Mouse (Mus musculus) CH12.LX (cell line): ENCODE measurements around the gene Cpt1a. TPM values are rescaled to one million over a fixed set of nuclear protein-coding genes. Genes with fewer than 3 reads are reported as not detected.

Experiments
- DNase-seq: peaks from one replicate; pipeline ENCODE4 v3.0.0-alpha.2; 2013; ENCODE audit errors: extremely low read depth
- H3K27ac ChIP-seq: 2 replicates; pipeline ENCODE4 v1.5.1; 2012; ENCODE audit warnings: low read depth, mild to moderate bottlenecking, control low read depth, moderate library complexity; ENCODE audit not compliant: insufficient read depth
- H3K27me3 ChIP-seq: replicated peaks from 2 replicates; pipeline ENCODE3; 2012; ENCODE audit warnings: inconsistent platforms
- H3K36me3 ChIP-seq, 2 experiments: replicated peaks in 1 of 2; 2 replicates each; pipeline versions ENCODE3 to v1.6.1; 2012; ENCODE audit warnings: inconsistent platforms in 1 of 2, low read length in 1 of 2, mild to moderate bottlenecking in 1 of 2, mixed read lengths in 1 of 2, moderate library complexity in 1 of 2; ENCODE audit not compliant: control insufficient read depth in 1 of 2, insufficient read depth in 1 of 2
- H3K4me1 ChIP-seq, 2 experiments: 2 replicates each; pipeline ENCODE4 v1.6.1; 2012; ENCODE audit warnings: inconsistent platforms in 1 of 2, moderate library complexity in 1 of 2; ENCODE audit not compliant: insufficient read depth in 2 of 2, control insufficient read depth in 1 of 2
- H3K4me2 ChIP-seq: 2 replicates; pipeline ENCODE4 v1.6.1; 2012; ENCODE audit warnings: low read depth, mild to moderate bottlenecking, control low read depth; ENCODE audit not compliant: poor library complexity, insufficient read depth, severe bottlenecking
- H3K4me3 ChIP-seq, 3 experiments: fragments of 150-350 bp in 1 of 3; sonication (generic) in 1 of 3; replicated peaks in 1 of 3; 2 replicates each; pipeline versions ENCODE3 to v1.5.1; 2011 to 2012; ENCODE audit warnings: low read depth in 2 of 3, low read length in 2 of 3, mild to moderate bottlenecking in 2 of 3, moderate library complexity in 2 of 3, control low read depth in 1 of 3, improper control_type of control experiment in 1 of 3, inconsistent platforms in 1 of 3, mixed read lengths in 1 of 3; ENCODE audit not compliant: poor library complexity in 1 of 3
- H3K79me2 ChIP-seq: replicated peaks from 2 replicates; pipeline ENCODE4 v1.6.1; 2012; ENCODE audit warnings: mild to moderate bottlenecking, moderate library complexity; ENCODE audit not compliant: control insufficient read depth, poor library complexity, insufficient read depth, severe bottlenecking; ENCODE audit errors: extremely low read depth
- H3K9ac ChIP-seq: 2 replicates; pipeline ENCODE4 v1.6.1; 2012; ENCODE audit warnings: low read depth, mild to moderate bottlenecking, control low read depth, moderate library complexity; ENCODE audit not compliant: insufficient read depth
- H3K9me3 ChIP-seq: replicated peaks from 2 replicates; pipeline ENCODE3; 2012; ENCODE audit warnings: low read length, inconsistent platforms, mixed read lengths
- BHLHE40 ChIP-seq: IDR thresholded peaks from 2 replicates; pipeline ENCODE4 v1.6.1; 2011; ENCODE audit warnings: mild to moderate bottlenecking, low read depth, low read length, improper control_type of control experiment
- CHD1 ChIP-seq: IDR thresholded peaks from 2 replicates; pipeline ENCODE4 v1.6.1; 2012; ENCODE audit warnings: low read depth, low read length, improper control_type of control experiment, inconsistent platforms
- CTCF ChIP-seq, 2 experiments: IDR thresholded peaks in 1 of 2; conservative IDR thresholded peaks in 1 of 2; 2 replicates each; pipeline ENCODE4 v1.5.1; 2011 to 2012; ENCODE audit warnings: low read depth in 2 of 2, low read length in 2 of 2, improper control_type of control experiment in 1 of 2, inconsistent platforms in 1 of 2, mild to moderate bottlenecking in 1 of 2, moderate library complexity in 1 of 2
- EP300 ChIP-seq: IDR thresholded peaks from 2 replicates; pipeline ENCODE4 v1.6.1; 2011; ENCODE audit warnings: low read length, improper control_type of control experiment
- ETS1 ChIP-seq: conservative IDR thresholded peaks from 2 replicates; pipeline ENCODE4 v1.6.1; 2012; ENCODE audit warnings: low read depth, mild to moderate bottlenecking, inconsistent platforms, low read length, improper control_type of control experiment, moderate library complexity
- GABPA ChIP-seq: IDR thresholded peaks from 2 replicates; pipeline ENCODE4 v1.6.1; 2012; ENCODE audit warnings: low read depth, low read length, improper control_type of control experiment, inconsistent platforms; ENCODE audit not compliant: insufficient replicate concordance
- JUN ChIP-seq: IDR thresholded peaks from 2 replicates; pipeline ENCODE4 v1.6.1; 2011; ENCODE audit warnings: low read depth, mild to moderate bottlenecking, low read length, improper control_type of control experiment, moderate library complexity; ENCODE audit not compliant: insufficient read depth
- MAX ChIP-seq: IDR thresholded peaks from 2 replicates; pipeline ENCODE4 v1.6.1; 2011; ENCODE audit warnings: low read length, improper control_type of control experiment
- MYC ChIP-seq: IDR thresholded peaks from 2 replicates; pipeline ENCODE4 v1.6.1; 2011; ENCODE audit warnings: low read depth, mild to moderate bottlenecking, improper control_type of control experiment, low read length
- NRF1 ChIP-seq: IDR thresholded peaks from 2 replicates; pipeline ENCODE4 v1.6.1; 2014; ENCODE audit warnings: low read depth, mild to moderate bottlenecking, inconsistent platforms, low read length, improper control_type of control experiment, moderate library complexity
- POLR2AphosphoS2 ChIP-seq: IDR thresholded peaks from 2 replicates; pipeline ENCODE4 v1.6.1; 2011; ENCODE audit warnings: low read depth, low read length, improper control_type of control experiment
- SIN3A ChIP-seq: IDR thresholded peaks from 2 replicates; pipeline ENCODE4 v1.6.1; 2012; ENCODE audit warnings: low read length, improper control_type of control experiment, inconsistent platforms
- SMC3 ChIP-seq: IDR thresholded peaks from 2 replicates; pipeline ENCODE4 v1.6.1; 2011; ENCODE audit warnings: low read depth, low read length, improper control_type of control experiment
- UBTF ChIP-seq: IDR thresholded peaks from 2 replicates; pipeline ENCODE4 v1.6.1; 2012; ENCODE audit warnings: low read depth, mild to moderate bottlenecking, inconsistent platforms, low read length, improper control_type of control experiment, moderate library complexity
- USF1 ChIP-seq: IDR thresholded peaks from 2 replicates; pipeline ENCODE4 v1.6.1; 2014; ENCODE audit warnings: low read depth, mild to moderate bottlenecking, inconsistent platforms, low read length, improper control_type of control experiment
- USF2 ChIP-seq: conservative IDR thresholded peaks from 2 replicates; pipeline ENCODE4 v1.6.1; 2011; ENCODE audit warnings: low read depth, low read length, improper control_type of control experiment
- ZNF384 ChIP-seq: IDR thresholded peaks from 2 replicates; pipeline ENCODE4 v1.6.1; 2012; ENCODE audit warnings: low read depth, low read length, improper control_type of control experiment, inconsistent platforms
- dilution Hi-C: fragments of 300-500 bp; cut with MboI; formaldehyde crosslinking; loops from 2 replicates; pipeline ENCODE4 v1.14.3; 2020; ENCODE audit warnings: low sequenced_read_pairs; ENCODE audit not compliant: extremely low pct_unique_long_range_greater_than_20kb, extremely low pct_ligation_motif_present
- in situ Hi-C: fragments of 300-500 bp; cut with MboI; formaldehyde crosslinking; loops from 3 replicates; pipeline ENCODE4 v1.14.3; 2019; ENCODE audit warnings: low sequenced_read_pairs, low pct_ligation_motif_present, low pct_unique_long_range_greater_than_20kb, mixed read lengths
- polyA plus RNA-seq: library from polyadenylated mRNA; unstranded; fragments of >175 nt; gene quantifications from 2 replicates; pipeline ENCODE4 v1.2.1, GENCODE M21; 2012; ENCODE audit warnings: low read depth; ENCODE audit not compliant: insufficient read length
- total RNA-seq, 2 experiments: library from RNA; depleted of rRNA; stranded (reverse); fragments of 300-350 nt in 1 of 2; fragments of >200 nt in 1 of 2; gene quantifications; 2 replicates each; pipeline ENCODE4 v1.2.3; 2012 to 2014

Cpt1a gene
- total and polyA plus RNA-seq, 3 experiments: 0.81 to 4.5 (median 2.6) TPM

DNA sequence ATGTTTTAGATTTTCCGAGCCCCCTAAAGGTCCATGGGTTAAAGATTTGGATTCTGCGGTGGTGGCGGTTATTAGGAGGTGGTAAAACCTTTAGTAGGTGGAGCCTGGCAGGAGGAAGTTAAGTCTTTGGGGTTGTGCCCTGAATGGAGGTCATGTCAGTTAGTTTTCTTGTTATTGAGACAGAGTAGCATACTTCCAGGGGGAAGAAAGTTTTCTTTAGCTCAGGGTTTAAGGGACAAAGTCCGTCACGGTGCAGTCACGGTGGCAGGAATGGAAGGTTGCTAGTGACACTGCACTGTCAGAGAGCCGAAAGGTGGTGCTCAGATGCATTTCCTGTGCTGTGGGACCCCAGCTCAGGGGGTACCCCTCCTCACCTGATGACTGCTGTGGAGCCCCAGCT, 24.4 kb upstream of the Cpt1a start:
- no peak overlapping the region for H3K9ac ChIP-seq
- H3K4me2 ChIP-seq: no peak overlapping the region
- TF ChIP-seq CTCF (conservative IDR thresholded peaks at IDR 0.05 in 1 of 2, IDR thresholded peaks at IDR 0.05 in 1 of 2; ENCODE audit: low read depth in 2 of 2, low read length in 2 of 2): no peak
- no peak for TF ChIP-seq JUN
- TF ChIP-seq POLR2AphosphoS2: no peak
- TF ChIP-seq USF1: no peak
- no peak for TF ChIP-seq UBTF
- no peak for TF ChIP-seq CHD1
- no peak for TF ChIP-seq SMC3
- no peak for TF ChIP-seq ZNF384
- no peak for TF ChIP-seq NRF1
- no peak for TF ChIP-seq USF2
- H3K79me2 ChIP-seq: no peaks in the 10 kb centered on the region
- H3K27me3 ChIP-seq: no peaks in the 10 kb centered on the region
- no peaks in the 10 kb centered on the region for H3K9me3 ChIP-seq
- no peaks in the 10 kb centered on the region for H3K4me1 ChIP-seq
- no peak overlapping the region for H3K4me3 ChIP-seq
- dilution Hi-C loops: no loop called here
- peaks cover 0 to 16% of the 10 kb centered on the region in 2 experiments for H3K36me3 ChIP-seq
- no peak overlapping the region for H3K27ac ChIP-seq
- DNase-seq: no peak
- in situ Hi-C loops: no loop called here

GRCm38 (mm10) chr19:3304017-3304416, 18.1 kb upstream of the Cpt1a start:
- no peak overlapping the region for H3K4me3 ChIP-seq
- TF ChIP-seq SIN3A: 0 out of 2 replicates have a peak, but pooled peaks have one; percentile 34
- 0 out of 2 replicates have a peak, but pooled peaks have one; percentile 23 for TF ChIP-seq BHLHE40
- TF ChIP-seq MYC: no peak
- TF ChIP-seq EP300: 0 out of 2 replicates have a peak, but pooled peaks have one; percentile 16
- peak; percentile 16; the same call in 1 of the 2 replicates for TF ChIP-seq USF1
- TF ChIP-seq MAX: peak; percentile 36; the same call in 1 of the 2 replicates
- no peak for TF ChIP-seq GABPA
- TF ChIP-seq ETS1: peak; percentile 30; the same call in 1 of the 2 replicates
- H3K9ac ChIP-seq: no peak overlapping the region
- H3K79me2 ChIP-seq: no peaks in the 10 kb centered on the region
- no peaks in the 10 kb centered on the region for H3K9me3 ChIP-seq
- dilution Hi-C loops: no loop called here
- H3K4me1 ChIP-seq: peaks cover 4 to 8% of the 10 kb centered on the region in 2 experiments; a peak in 3 of 4 replicates
- H3K36me3 ChIP-seq: no peaks in the 10 kb centered on the region
- H3K27me3 ChIP-seq: peaks cover 3% of the 10 kb centered on the region
- no peak overlapping the region for H3K27ac ChIP-seq
- DNase-seq: no peak
- in situ Hi-C loops: no loop called here
- H3K4me2 ChIP-seq: no peak overlapping the region
